Mouse (Mus musculus): ENCODE data around the gene Rhof. TPM values are rescaled to one million over a fixed set of nuclear protein-coding genes. Genes with fewer than 3 reads are reported as not detected.

Rhof gene
- polyA plus RNA-seq, 1 experiment from 2014 or later, result 0.33 TPM

GRCm38 (mm10) chr5:123160341-123160740, 27.8 kb upstream of the Rhof start:
- ATAC-seq, result no peak
- POLR2A ChIA-PET, result no interaction called here
- H3K27me3 ChIP-seq, result no peaks in the 10 kb centered on the region
- in situ Hi-C loops (cut with MboI; ENCODE audit: low pct_unique_long_range_greater_than_20kb), result no loop called here
- DNase-seq (ENCODE audit: low read depth, low spot score), result no peak
- no peak for TF ChIP-seq CTCF (IDR thresholded peaks at IDR 0.05)
- CTCF ChIA-PET, result interaction anchor here (1.8 kb wide), 1 partner anchor 32 kb away, joined by 4 read pairs; no protein-coding TSS in a partner anchor

- in situ Hi-C loops (cut with MboI; ENCODE audit: low pct_unique_long_range_greater_than_20kb), result no loop called here
- ChIA-PET CTCF (interaction anchor here (1.8 kb wide), 1 partner anchor 31 kb away, joined by 4 read pairs; no protein-coding TSS in a partner anchor), POLR2A (no interaction called here)
- DNase-seq (ENCODE audit: low read depth, low spot score) (no peak), ATAC-seq (no peak)
- TF ChIP-seq CTCF (IDR thresholded peaks at IDR 0.05), result no peak
- no peaks in the 10 kb centered on the region for H3K27me3 ChIP-seq
Observed at GRCm38 (mm10) chr5:123159866-123160265, 27.4 kb upstream of the Rhof start.

- CTCF ChIA-PET, result interaction anchor here (1.8 kb wide), 1 partner anchor 31 kb away, joined by 4 read pairs; no protein-coding TSS in a partner anchor
- no peaks in the 10 kb centered on the region for H3K27me3 ChIP-seq
- ATAC-seq, result no peak
- no peak for TF ChIP-seq CTCF (IDR thresholded peaks at IDR 0.05)
- POLR2A ChIA-PET, result no interaction called here
- in situ Hi-C loops (cut with MboI; ENCODE audit: low pct_unique_long_range_greater_than_20kb), result no loop called here
- DNase-seq (ENCODE audit: low read depth, low spot score), result no peak
Observed at GRCm38 (mm10) chr5:123159446-123159845, 27.0 kb upstream of the Rhof start.

- POLR2A ChIA-PET, result no interaction called here
- DNase-seq (ENCODE audit: low read depth, low spot score) (no peak), ATAC-seq (no peak)
- in situ Hi-C loops (cut with MboI; ENCODE audit: low pct_unique_long_range_greater_than_20kb), result no loop called here
- no peak for TF ChIP-seq CTCF (IDR thresholded peaks at IDR 0.05)
- H3K27me3 ChIP-seq, result no peaks in the 10 kb centered on the region
- CTCF ChIA-PET, result interaction anchor here (1.3 to 4.6 kb wide), 2 partner anchors 24 to 30 kb away, joined by 3 to 69 read pairs; partner anchors contain the start of gene Rhof
Observed at GRCm38 (mm10) chr5:123157972-123158371, 25.5 kb upstream of the Rhof start.

- H3K27me3 ChIP-seq, result no peaks in the 10 kb centered on the region
- TF ChIP-seq CTCF (IDR thresholded peaks at IDR 0.05), result no peak
- POLR2A ChIA-PET, result interaction anchor here (0.6 to 2.6 kb wide), 3 partner anchors 23 to 82 kb away, joined by 4 to 13 read pairs (median 4); no protein-coding TSS in a partner anchor
- ATAC-seq (no peak), DNase-seq (ENCODE audit: low read depth, low spot score) (no peak)
- in situ Hi-C loops (cut with MboI; ENCODE audit: low pct_unique_long_range_greater_than_20kb), result no loop called here
- CTCF ChIA-PET, result interaction anchor here (0.9 to 5.3 kb wide), 7 partner anchors 13 to 93 kb away, joined by 3 to 69 read pairs (median 11); partner anchors contain the start of genes Psmd9 and Rhof
Observed at GRCm38 (mm10) chr5:123156763-123157162, 24.3 kb upstream of the Rhof start.

- TF ChIP-seq CTCF (IDR thresholded peaks at IDR 0.05), result no peak
- DNase-seq (ENCODE audit: low read depth, low spot score), result no peak
- in situ Hi-C loops (cut with MboI; ENCODE audit: low pct_unique_long_range_greater_than_20kb), result no loop called here
- no peaks in the 10 kb centered on the region for H3K27me3 ChIP-seq
- ChIA-PET POLR2A (interaction anchor here (0.7 to 2.6 kb wide), 4 partner anchors 12 to 21 kb away, joined by 3 to 13 read pairs (median 3); no protein-coding TSS in a partner anchor), CTCF (interaction anchor here (0.9 to 5.3 kb wide), 11 partner anchors 12 to 91 kb away, joined by 3 to 69 read pairs (median 6); partner anchors contain the start of genes Psmd9 and Rhof)
- no peak for ATAC-seq
Observed at GRCm38 (mm10) chr5:123155425-123155824, 22.9 kb upstream of the Rhof start.

- in situ Hi-C loops (cut with MboI; ENCODE audit: low pct_unique_long_range_greater_than_20kb), result no loop called here
- ChIA-PET POLR2A (no interaction called here), CTCF (interaction anchor here (0.9 to 5.3 kb wide), 3 partner anchors 17 to 38 kb away, joined by 3 to 40 read pairs (median 3); partner anchors contain the start of gene Psmd9)
- no peak for TF ChIP-seq CTCF (IDR thresholded peaks at IDR 0.05)
- no peaks in the 10 kb centered on the region for H3K27me3 ChIP-seq
- DNase-seq (ENCODE audit: low read depth, low spot score), result no peak
- ATAC-seq, result no peak
Observed at GRCm38 (mm10) chr5:123152901-123153300, 20.4 kb upstream of the Rhof start.

GRCm38 (mm10) chr5:123151707-123152362, 19.3 kb upstream of the Rhof start:
- DNase-seq (ENCODE audit: low read depth, low spot score), result no peak
- ChIA-PET POLR2A (no interaction called here), CTCF (interaction anchor here (3.3 to 7.1 kb wide), 2 partner anchors 17 to 18 kb away, joined by 16 to 173 read pairs; partner anchors contain the start of genes Psmd9 and Rhof)
- no peak for ATAC-seq
- no peak for TF ChIP-seq CTCF (IDR thresholded peaks at IDR 0.05)
- in situ Hi-C loops (cut with MboI; ENCODE audit: low pct_unique_long_range_greater_than_20kb), result no loop called here
- H3K27me3 ChIP-seq, result no peaks in the 10 kb centered on the region

- in situ Hi-C loops (cut with MboI; ENCODE audit: low pct_unique_long_range_greater_than_20kb), result no loop called here
- CTCF ChIA-PET, result interaction anchor here (2.1 to 7.1 kb wide), 4 partner anchors 11 to 91 kb away, joined by 6 to 173 read pairs (median 17); partner anchors contain the start of genes Psmd9 and Rhof
- no peak for DNase-seq (ENCODE audit: low read depth, low spot score)
- H3K27me3 ChIP-seq, result no peaks in the 10 kb centered on the region
- no peak for ATAC-seq
- POLR2A ChIA-PET, result interaction anchor here (1.1 to 3.0 kb wide), 3 partner anchors 9 to 18 kb away, joined by 5 to 16 read pairs (median 5); partner anchors contain the start of genes Rhof and Setd1b
- no peak for TF ChIP-seq CTCF (IDR thresholded peaks at IDR 0.05)
Observed at GRCm38 (mm10) chr5:123151077-123151476, 18.6 kb upstream of the Rhof start.

GRCm38 (mm10) chr5:123150641-123151040, 18.1 kb upstream of the Rhof start:
- ChIA-PET POLR2A (interaction anchor here (1.1 to 3.0 kb wide), 4 partner anchors 9 to 18 kb away, joined by 5 to 16 read pairs (median 7); partner anchors contain the start of genes Rhof and Setd1b), CTCF (interaction anchor here (1.3 to 7.1 kb wide), 8 partner anchors 10 to 91 kb away, joined by 4 to 173 read pairs (median 13); partner anchors contain the start of genes Psmd9 and Rhof)
- DNase-seq (ENCODE audit: low read depth, low spot score), result no peak
- no peaks in the 10 kb centered on the region for H3K27me3 ChIP-seq
- TF ChIP-seq CTCF (IDR thresholded peaks at IDR 0.05), result no peak
- in situ Hi-C loops (cut with MboI; ENCODE audit: low pct_unique_long_range_greater_than_20kb), result no loop called here
- ATAC-seq, result no peak
